Mouse (Mus musculus): Measurements from ENCODE around the gene Farsa. TPM values are rescaled to one million over a fixed set of nuclear protein-coding genes. Genes with fewer than 3 reads are reported as not detected.
"Not testable (repeated sequence)": the region's sequence is repeated elsewhere in the genome, so short reads cannot be mapped to it uniquely, and the experiment has no call there.

Farsa gene
- polyA plus RNA-seq, 1 experiment from 2014 or later, result 99.9 TPM

DNA sequence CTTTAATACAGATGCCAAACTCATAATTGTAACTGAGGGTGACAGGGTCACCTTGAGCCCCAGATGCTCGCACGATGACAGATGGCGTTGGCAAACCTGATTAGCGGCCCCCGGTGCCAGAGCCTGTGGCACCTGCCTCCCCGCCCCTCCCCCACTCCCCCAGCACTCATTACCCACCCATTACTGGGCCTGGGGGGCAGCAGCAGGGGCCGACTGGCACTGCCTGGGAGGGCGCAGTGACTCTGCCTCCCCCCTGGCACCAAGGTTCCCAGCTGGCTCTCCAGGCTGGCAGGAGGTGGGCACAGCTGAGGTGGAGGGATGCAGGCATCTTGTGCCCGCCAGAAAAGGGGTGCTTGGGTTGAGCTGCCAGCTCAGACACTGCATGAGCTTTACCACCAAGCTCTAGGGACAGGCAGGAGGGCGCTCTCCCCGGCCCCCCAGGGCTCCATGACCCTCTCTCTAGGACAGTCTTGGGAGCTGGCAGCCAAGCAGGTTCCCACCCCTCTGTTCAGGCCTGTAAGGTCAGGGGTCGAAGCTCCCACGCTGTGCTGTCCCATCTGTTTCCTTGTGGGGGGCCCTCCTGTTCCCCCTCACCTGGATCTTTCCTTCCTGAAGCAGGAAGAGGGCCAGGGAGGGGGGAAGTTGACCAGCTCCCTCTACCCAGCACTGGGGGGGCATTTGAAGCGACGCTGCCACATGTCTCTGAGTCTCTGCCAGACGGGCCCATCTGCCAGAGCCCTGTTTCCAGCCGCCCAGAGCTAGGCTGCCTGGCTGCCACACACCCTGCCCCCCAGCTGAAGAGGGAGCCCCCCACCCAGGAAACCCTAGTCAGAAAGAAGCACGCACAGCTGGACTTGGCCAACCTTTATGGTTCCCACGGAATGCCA, 42.0 kb upstream of the Farsa start:
- Histone ChIP-seq H3K4me3 (ENCODE audit: low read depth, low read length) (no peak overlapping the region), H3K9ac (ENCODE audit: low read length) (no peak overlapping the region), H3K4me1 (ENCODE audit: control insufficient read depth, insufficient read depth, low read length) (peaks cover 3% of the 10 kb centered on the region; the same call in 1 of the 2 replicates), H3K4me2 (ENCODE audit: low read depth, severe bottlenecking) (no peak overlapping the region), H3K36me3 (ENCODE audit: control insufficient read depth, insufficient read depth, low read length) (no peaks in the 10 kb centered on the region), H3K27me3 (ENCODE audit: control insufficient read depth, insufficient read depth, low read length) (peaks cover 11% of the 10 kb centered on the region), H3K9me3 (ENCODE audit: control insufficient read depth, low read length) (no peaks in the 10 kb centered on the region), H3K27ac (replicated peaks; ENCODE audit: low read depth, low read length) (no peak overlapping the region)
- 44% methylated on average over 19 of the region's 19 CpGs for WGBS
- ATAC-seq (ENCODE audit: insufficient number of reproducible peaks, low FRiP score, low TSS enrichment, low read depth), result no peak
- no peak for DNase-seq (ENCODE audit: low spot score)

GRCm38 (mm10) chr8:84815547-84815946, 41.2 kb upstream of the Farsa start:
- Histone ChIP-seq H3K36me3 (ENCODE audit: control insufficient read depth, insufficient read depth, low read length) (no peaks in the 10 kb centered on the region), H3K9ac (ENCODE audit: low read length) (no peak overlapping the region), H3K27ac (replicated peaks; ENCODE audit: low read depth, low read length) (no peak overlapping the region), H3K4me2 (ENCODE audit: low read depth, severe bottlenecking) (no peak overlapping the region), H3K4me3 (ENCODE audit: low read depth, low read length) (no peak overlapping the region), H3K9me3 (ENCODE audit: control insufficient read depth, low read length) (no peaks in the 10 kb centered on the region), H3K27me3 (ENCODE audit: control insufficient read depth, insufficient read depth, low read length) (peaks cover 10% of the 10 kb centered on the region), H3K4me1 (ENCODE audit: control insufficient read depth, insufficient read depth, low read length) (peaks cover 2% of the 10 kb centered on the region; the same call in 1 of the 2 replicates)
- 11% methylated on average over 9 of the region's 9 CpGs for WGBS
- peak; percentile 96 for DNase-seq (ENCODE audit: low spot score)
- peak; percentile 75 for ATAC-seq (ENCODE audit: insufficient number of reproducible peaks, low FRiP score, low TSS enrichment, low read depth)

GRCm38 (mm10) chr8:84816117-84816516, 40.7 kb upstream of the Farsa start:
- ATAC-seq (ENCODE audit: insufficient number of reproducible peaks, low FRiP score, low TSS enrichment, low read depth) (no peak), DNase-seq (ENCODE audit: low spot score) (no peak)
- H3K9me3 ChIP-seq (ENCODE audit: control insufficient read depth, low read length), result no peaks in the 10 kb centered on the region
- no peak overlapping the region for H3K4me2 ChIP-seq (ENCODE audit: low read depth, severe bottlenecking)
- no peaks in the 10 kb centered on the region for H3K36me3 ChIP-seq (ENCODE audit: control insufficient read depth, insufficient read depth, low read length)
- H3K27ac ChIP-seq (replicated peaks; ENCODE audit: low read depth, low read length), result no peak overlapping the region
- H3K27me3 ChIP-seq (ENCODE audit: control insufficient read depth, insufficient read depth, low read length), result peaks cover 10% of the 10 kb centered on the region
- H3K9ac ChIP-seq (ENCODE audit: low read length), result no peak overlapping the region
- H3K4me1 ChIP-seq (ENCODE audit: control insufficient read depth, insufficient read depth, low read length), result no peaks in the 10 kb centered on the region; the same call in 1 of the 2 replicates
- H3K4me3 ChIP-seq (ENCODE audit: low read depth, low read length), result no peak overlapping the region
- 78% methylated on average over 17 of the region's 17 CpGs for WGBS

- Histone ChIP-seq H3K4me2 (ENCODE audit: low read depth, severe bottlenecking) (peak within 1 kb of the TSS; percentile 34; the same call in 1 of the 2 replicates), H3K9ac (ENCODE audit: low read length) (no peak within 1 kb of the TSS), H3K4me1 (ENCODE audit: control insufficient read depth, insufficient read depth, low read length) (no peaks in the 10 kb centered on the region; the same call in 1 of the 2 replicates), H3K27ac (replicated peaks; ENCODE audit: low read depth, low read length) (no peak within 1 kb of the TSS), H3K9me3 (ENCODE audit: control insufficient read depth, low read length) (no peaks in the 10 kb centered on the region), H3K4me3 (ENCODE audit: low read depth, low read length) (no peak within 1 kb of the TSS), H3K36me3 (ENCODE audit: control insufficient read depth, insufficient read depth, low read length) (no peaks in the 10 kb centered on the region), H3K27me3 (ENCODE audit: control insufficient read depth, insufficient read depth, low read length) (no peaks in the 10 kb centered on the region)
- ATAC-seq (ENCODE audit: insufficient number of reproducible peaks, low FRiP score, low TSS enrichment, low read depth) (no peak), DNase-seq (ENCODE audit: low spot score) (no peak)
- WGBS, result 31% methylated on average over 3 of the region's 3 CpGs
These were observed 34.1 kb upstream of the Farsa start, which contains the start of gene Dand5 for GRCm38 (mm10) chr8:84822723-84823122. Dand5 (minus strand) TSS chr8:84822823.

- Histone ChIP-seq H3K27ac (replicated peaks; ENCODE audit: low read depth, low read length) (no peak overlapping the region), H3K9me3 (ENCODE audit: control insufficient read depth, low read length) (no peaks in the 10 kb centered on the region), H3K4me2 (ENCODE audit: low read depth, severe bottlenecking) (peak overlapping the region; percentile 34; the same call in 1 of the 2 replicates), H3K4me3 (ENCODE audit: low read depth, low read length) (no peak overlapping the region), H3K36me3 (ENCODE audit: control insufficient read depth, insufficient read depth, low read length) (no peaks in the 10 kb centered on the region), H3K4me1 (ENCODE audit: control insufficient read depth, insufficient read depth, low read length) (no peaks in the 10 kb centered on the region; the same call in 1 of the 2 replicates), H3K27me3 (ENCODE audit: control insufficient read depth, insufficient read depth, low read length) (no peaks in the 10 kb centered on the region), H3K9ac (ENCODE audit: low read length) (no peak overlapping the region)
- peak; percentile 49 for ATAC-seq (ENCODE audit: insufficient number of reproducible peaks, low FRiP score, low TSS enrichment, low read depth)
- WGBS, result under 1% methylated on average over 18 of the region's 18 CpGs
- DNase-seq (ENCODE audit: low spot score), result peak; percentile 84
These were observed 33.1 kb upstream of the Farsa start for GRCm38 (mm10) chr8:84823653-84824052.

- H3K4me2 ChIP-seq (ENCODE audit: low read depth, severe bottlenecking), result no peak overlapping the region
- ATAC-seq (ENCODE audit: insufficient number of reproducible peaks, low FRiP score, low TSS enrichment, low read depth), result no peak
- H3K36me3 ChIP-seq (ENCODE audit: control insufficient read depth, insufficient read depth, low read length), result no peaks in the 10 kb centered on the region
- H3K27ac ChIP-seq (replicated peaks; ENCODE audit: low read depth, low read length), result no peak overlapping the region
- no peaks in the 10 kb centered on the region for H3K27me3 ChIP-seq (ENCODE audit: control insufficient read depth, insufficient read depth, low read length)
- WGBS, result 57% methylated on average over 4 of the region's 4 CpGs
- DNase-seq (ENCODE audit: low spot score), result no peak
- no peaks in the 10 kb centered on the region; the same call in 1 of the 2 replicates for H3K4me1 ChIP-seq (ENCODE audit: control insufficient read depth, insufficient read depth, low read length)
- H3K9ac ChIP-seq (ENCODE audit: low read length), result no peak overlapping the region
- H3K9me3 ChIP-seq (ENCODE audit: control insufficient read depth, low read length), result no peaks in the 10 kb centered on the region
- H3K4me3 ChIP-seq (ENCODE audit: low read depth, low read length), result no peak overlapping the region
These were observed 31.2 kb upstream of the Farsa start for GRCm38 (mm10) chr8:84825636-84826035.

DNA sequence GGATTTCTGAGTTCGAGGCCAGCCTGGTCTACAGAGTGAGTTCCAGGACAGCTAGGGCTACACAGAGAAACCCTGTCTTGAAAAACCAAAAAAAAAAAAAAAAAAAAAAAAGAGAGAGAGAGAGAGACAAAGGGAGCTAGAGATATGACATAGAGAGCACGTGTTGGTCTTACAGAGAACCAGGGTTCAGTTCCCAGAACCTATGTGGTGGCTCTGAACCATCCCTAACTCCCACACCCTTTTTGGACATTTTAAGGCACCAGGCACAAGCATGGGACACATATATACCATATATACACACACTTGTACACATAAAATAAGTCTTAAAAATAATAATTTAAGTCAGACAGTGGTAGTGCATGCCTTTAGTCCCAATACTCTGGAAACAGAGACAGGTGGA, 30.3 kb upstream of the Farsa start:
- not testable (repeated sequence) for H3K4me3 ChIP-seq (ENCODE audit: low read depth, low read length); H3K4me1 ChIP-seq (ENCODE audit: control insufficient read depth, insufficient read depth, low read length); DNase-seq (ENCODE audit: low spot score); H3K9me3 ChIP-seq (ENCODE audit: control insufficient read depth, low read length); ATAC-seq (ENCODE audit: insufficient number of reproducible peaks, low FRiP score, low TSS enrichment, low read depth); H3K4me2 ChIP-seq (ENCODE audit: low read depth, severe bottlenecking); H3K27ac ChIP-seq (replicated peaks; ENCODE audit: low read depth, low read length); H3K36me3 ChIP-seq (ENCODE audit: control insufficient read depth, insufficient read depth, low read length); H3K27me3 ChIP-seq (ENCODE audit: control insufficient read depth, insufficient read depth, low read length); H3K9ac ChIP-seq (ENCODE audit: low read length)
- 91% methylated on average over 2 of the region's 2 CpGs for WGBS

DNA sequence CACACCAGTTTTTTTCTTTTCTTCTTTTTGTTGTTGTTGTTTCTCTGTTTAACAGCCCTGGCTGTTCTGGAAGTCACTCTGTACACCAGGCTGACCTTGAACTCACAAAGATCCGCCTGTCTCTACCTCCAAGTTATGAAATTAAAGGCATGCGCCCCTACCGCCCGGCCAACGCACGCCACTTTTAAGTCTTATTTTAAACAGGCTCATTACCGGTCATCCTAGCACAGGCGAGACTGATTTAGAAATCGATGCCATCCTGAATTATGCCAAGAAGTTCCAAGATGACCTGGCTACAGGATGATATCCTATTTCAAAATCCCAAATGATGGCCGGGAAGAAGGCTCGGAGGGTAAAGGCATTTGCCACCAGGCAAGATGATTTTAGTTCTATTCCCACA, 25.3 kb upstream of the Farsa start, which contains the start of gene Gadd45gip1:
Gadd45gip1 (plus strand) TSS at position 33 of the 400 bp plus-strand sequence.
- H3K4me2 ChIP-seq (ENCODE audit: low read depth, severe bottlenecking), result peak within 1 kb of the TSS; percentile 55
- H3K27me3 ChIP-seq (ENCODE audit: control insufficient read depth, insufficient read depth, low read length), result no peaks in the 10 kb centered on the region
- 78% methylated on average over 11 of the region's 11 CpGs for WGBS
- peak within 1 kb of the TSS; percentile 93 for H3K27ac ChIP-seq (replicated peaks; ENCODE audit: low read depth, low read length)
- no peak for DNase-seq (ENCODE audit: low spot score)
- H3K9ac ChIP-seq (ENCODE audit: low read length), result peak within 1 kb of the TSS; percentile 97
- H3K4me1 ChIP-seq (ENCODE audit: control insufficient read depth, insufficient read depth, low read length), result peaks cover 9% of the 10 kb centered on the region; the same call in 1 of the 2 replicates
- H3K9me3 ChIP-seq (ENCODE audit: control insufficient read depth, low read length), result no peaks in the 10 kb centered on the region
- no peak for ATAC-seq (ENCODE audit: insufficient number of reproducible peaks, low FRiP score, low TSS enrichment, low read depth)
- peak within 1 kb of the TSS; percentile 98 for H3K4me3 ChIP-seq (ENCODE audit: low read depth, low read length)
- H3K36me3 ChIP-seq (ENCODE audit: control insufficient read depth, insufficient read depth, low read length), result peaks cover 18% of the 10 kb centered on the region; the same call in 1 of the 2 replicates
